Comparison of ENCODE assay signal across 7 mouse cellular contexts in genomic region chr11:32456356-32456755, GRCm38 (mm10). TPM values are rescaled to one million over a fixed set of nuclear protein-coding genes. Genes with fewer than 3 reads are reported as not detected.
DNase-seq lines count a peak whose midpoint lies in the region; ATAC-seq and TF ChIP-seq lines count a peak whose summit lies in the region.

No protein-coding gene starts in this region.

- TF ChIP-seq POLR2A in limb, embryonic 14.5 days (IDR thresholded peaks at IDR 0.05; ENCODE audit: borderline replicate concordance, extremely low read depth, insufficient read depth, insufficient read length) = no peak

- peak overlapping the region; percentile 97 for H3K9ac ChIP-seq in forebrain, embryonic 11.5 days (ENCODE audit: low read length)
- peak overlapping the region; percentile 95 for H3K9ac ChIP-seq in limb, embryonic 14.5 days (ENCODE audit: low read depth, low read length, severe bottlenecking)
- H3K9ac ChIP-seq in stomach, embryonic 16.5 days (ENCODE audit: low read length) = peak overlapping the region; percentile 96

- H3K36me3 ChIP-seq in megakaryocyte, embryonic 14.5 days (replicated peaks; ENCODE audit: low read length) = no peaks in the 10 kb centered on the region
- H3K36me3 ChIP-seq in forebrain, embryonic 11.5 days (ENCODE audit: control insufficient read depth, insufficient read depth, low read length) = no peaks in the 10 kb centered on the region
- H3K36me3 ChIP-seq in limb, embryonic 14.5 days (ENCODE audit: control insufficient read depth, insufficient read depth, low read length) = no peaks in the 10 kb centered on the region
- no peaks in the 10 kb centered on the region for H3K36me3 ChIP-seq in stomach, embryonic 16.5 days (ENCODE audit: control insufficient read depth, insufficient read depth, low read length)

- DNase-seq in forebrain, embryonic 11.5 days (ENCODE audit: low spot score) = no peak
- no peak for DNase-seq in limb, embryonic 14.5 days (ENCODE audit: low spot score)
- no peak for DNase-seq in thymus, postnatal 14 days
- DNase-seq in gastrocnemius, postnatal 10 days = no peak

- WGBS in forebrain, embryonic 11.5 days = 16% methylated on average over 6 of the region's 6 CpGs
- WGBS in limb, embryonic 14.5 days = 4% methylated on average over 6 of the region's 6 CpGs
- 8% methylated on average over 6 of the region's 6 CpGs for WGBS in stomach, embryonic 16.5 days

- H3K27me3 ChIP-seq in megakaryocyte, embryonic 14.5 days (replicated peaks) = peaks cover 14% of the 10 kb centered on the region
- no peaks in the 10 kb centered on the region for H3K27me3 ChIP-seq in forebrain, embryonic 11.5 days (ENCODE audit: control insufficient read depth, insufficient read depth, low read length)
- H3K27me3 ChIP-seq in limb, embryonic 14.5 days (ENCODE audit: control insufficient read depth, insufficient read depth, low read length) = no peaks in the 10 kb centered on the region
- no peaks in the 10 kb centered on the region for H3K27me3 ChIP-seq in stomach, embryonic 16.5 days (ENCODE audit: control insufficient read depth, insufficient read depth, low read length)

- peaks cover 19% of the 10 kb centered on the region for H3K4me1 ChIP-seq in megakaryocyte, embryonic 14.5 days
- no peaks in the 10 kb centered on the region for H3K4me1 ChIP-seq in forebrain, embryonic 11.5 days (replicated peaks; ENCODE audit: control insufficient read depth, insufficient read depth, low read length)
- H3K4me1 ChIP-seq in limb, embryonic 14.5 days (ENCODE audit: control insufficient read depth, insufficient read depth, low read length) = peaks cover 22% of the 10 kb centered on the region
- H3K4me1 ChIP-seq in stomach, embryonic 16.5 days (ENCODE audit: control insufficient read depth, insufficient read depth, low read length) = 0 out of 2 replicates have a peak, but pooled peaks cover 2% of the 10 kb centered on the region

- H3K27ac ChIP-seq in forebrain, embryonic 11.5 days (ENCODE audit: low read depth, low read length) = no peak overlapping the region
- H3K27ac ChIP-seq in limb, embryonic 14.5 days (replicated peaks; ENCODE audit: low read depth, low read length) = peak overlapping the region; percentile 95
- H3K27ac ChIP-seq in stomach, embryonic 16.5 days (ENCODE audit: low read length) = peak overlapping the region; percentile 97; the same call in 1 of the 2 replicates

- H3K9me3 ChIP-seq in megakaryocyte, embryonic 14.5 days = no peaks in the 10 kb centered on the region
- H3K9me3 ChIP-seq in forebrain, embryonic 11.5 days (ENCODE audit: control insufficient read depth, low read length) = no peaks in the 10 kb centered on the region
- no peaks in the 10 kb centered on the region for H3K9me3 ChIP-seq in limb, embryonic 14.5 days (ENCODE audit: control insufficient read depth, low read length)
- H3K9me3 ChIP-seq in stomach, embryonic 16.5 days (replicated peaks; ENCODE audit: control insufficient read depth, low read length) = no peaks in the 10 kb centered on the region

- H3K4me3 ChIP-seq in megakaryocyte, embryonic 14.5 days (replicated peaks) = peak overlapping the region; percentile 95
- peak overlapping the region; percentile 72 for H3K4me3 ChIP-seq in forebrain, embryonic 11.5 days (ENCODE audit: low read depth, low read length)
- peak overlapping the region; percentile 92 for H3K4me3 ChIP-seq in limb, embryonic 14.5 days (replicated peaks; ENCODE audit: low read length)
- H3K4me3 ChIP-seq in stomach, embryonic 16.5 days (replicated peaks; ENCODE audit: low read length) = peak overlapping the region; percentile 98

- H3K4me2 ChIP-seq in forebrain, embryonic 11.5 days (ENCODE audit: low read depth, low read length, severe bottlenecking) = peak overlapping the region; percentile 78
- H3K4me2 ChIP-seq in limb, embryonic 14.5 days (replicated peaks; ENCODE audit: low read depth, low read length, severe bottlenecking) = peak overlapping the region; percentile 68
- peak overlapping the region; percentile 87 for H3K4me2 ChIP-seq in stomach, embryonic 16.5 days (ENCODE audit: low read depth, low read length)

- ATAC-seq in megakaryocyte, adult 5-6 weeks (ENCODE audit: poor library complexity, severe bottlenecking) = no peak
- no peak for ATAC-seq in forebrain, embryonic 11.5 days (replicated peaks; ENCODE audit: low FRiP score)
- ATAC-seq in limb, embryonic 14.5 days (ENCODE audit: low FRiP score, low read depth) = no peak
- no peak for ATAC-seq in stomach, embryonic 16.5 days (ENCODE audit: insufficient read depth, low FRiP score)

RNA-seq across cellular contexts. Expression of gene Ubtd2, which starts 1.2 kb away (rescaled TPM):
- polyA plus RNA-seq in megakaryocyte, embryonic 14.5 days (2012; ENCODE audit: insufficient read depth, low replicate concordance) = 0.96 TPM in 1 of 2 replicates, not detected in the other
- total RNA-seq in megakaryocyte, adult 5-6 weeks (2015) = 2.3 and 3.4 TPM in 2 replicates
- total RNA-seq in megakaryocyte, adult 5-6 weeks (2017) = 0.24 and 1.8 TPM in 2 replicates
- 72.2 and 79.6 TPM in 2 replicates for polyA plus RNA-seq in forebrain, embryonic 11.5 days (2014; fragmentation: Nextera tagmentation; extraction: Ambion mirVana)
- 74.2 and 78.1 TPM in 2 replicates for polyA plus RNA-seq in limb, embryonic 14.5 days (2012; rRNA removed)
- 107 and 118 TPM in 2 replicates for polyA plus RNA-seq in limb, embryonic 14.5 days (2014; fragmentation: Nextera tagmentation; extraction: Ambion mirVana)
- polyA plus RNA-seq in stomach, embryonic 16.5 days (2015; fragmentation: Nextera tagmentation; extraction: Ambion mirVana) = 39.2 and 40.3 TPM in 2 replicates
- 10 to 100 TPM; 30.2 to 34.5 TPM for total RNA-seq in gastrocnemius, postnatal 10 days (2021)

Comparison
In these comparisons a context has a peak if more than half of its experiments do, and no peak if none do; other contexts are left out.
1. RNA of gene Ubtd2, which starts 1.2 kb away (polyA plus RNA-seq): 74.2 to 118 TPM in limb, embryonic 14.5 days, 72.2 to 79.6 TPM in forebrain, embryonic 11.5 days and 39.2 to 40.3 TPM in stomach, embryonic 16.5 days; 0.96 TPM in megakaryocyte, embryonic 14.5 days; every median in the first group is over 10 times any median in the second.
2. Peak in every context shown above with its lines, with median percentiles within 50 percentile points of each other: H3K4me3 ChIP-seq, H3K4me2 ChIP-seq and H3K9ac ChIP-seq.